Mouse (Mus musculus) granulocyte monocyte progenitor cell, adult 5-6 weeks (primary cell): ENCODE measurements around the gene Slc25a19. TPM values are rescaled to one million over a fixed set of nuclear protein-coding genes. Genes with fewer than 3 reads are reported as not detected.

ENCODE experiments used
- ATAC-seq: replicated peaks from 2 replicates; pipeline ENCODE4 v1.8.0; 2016; ENCODE audit warnings: mild to moderate bottlenecking, moderate TSS enrichment, inconsistent platforms; ENCODE audit not compliant: poor library complexity, severe bottlenecking
- total RNA-seq, 2 experiments: library from RNA; stranded (forward) in 1 of 2; stranded (reverse) in 1 of 2; fragments of 200-712, 200-1000 nt in 1 of 2; fragments of >200 nt in 1 of 2; fragmentation: Nextera tagmentation in 1 of 2; gene quantifications; 2 replicates each; pipeline ENCODE4 v1.2.3; 2014 to 2017

Gene Slc25a19
- total RNA-seq, 2 experiments from 2014 or later, result 21.6 to 21.9 TPM

GRCm38 (mm10) chr11:115603476-115604303 lies 24.4 kb downstream of the Slc25a19 start, which contains the start of the genes Mrps7 and Gga3:
Mrps7 (plus strand) TSS chr11:115603925.
Gga3 (minus strand) TSS chr11:115604051.
- ATAC-seq, result peak; percentile 87

GRCm38 (mm10) chr11:115603128-115603475 lies 25.0 kb downstream of the Slc25a19 start:
- no peak for ATAC-seq

GRCm38 (mm10) chr11:115601174-115601573 lies 26.9 kb downstream of the Slc25a19 start:
- peak; percentile 29 for ATAC-seq

GRCm38 (mm10) chr11:115600743-115601142 lies 27.4 kb downstream of the Slc25a19 start:
- no peak for ATAC-seq

GRCm38 (mm10) chr11:115599722-115600121 lies 28.4 kb downstream of the Slc25a19 start:
- no peak for ATAC-seq

GRCm38 (mm10) chr11:115598309-115598708 lies 29.8 kb downstream of the Slc25a19 start:
- no peak for ATAC-seq

GRCm38 (mm10) chr11:115595209-115595608 lies 32.9 kb downstream of the Slc25a19 start:
- no peak for ATAC-seq

GRCm38 (mm10) chr11:115590526-115591075 lies 37.5 kb downstream of the Slc25a19 start:
- ATAC-seq, result no peak

- ATAC-seq, result no peak
These were observed 40.1 kb downstream of the Slc25a19 start for GRCm38 (mm10) chr11:115587984-115588383.

GRCm38 (mm10) chr11:115586403-115586802 lies 41.7 kb downstream of the Slc25a19 start:
- no peak for ATAC-seq

GRCm38 (mm10) chr11:115585573-115586100 lies 42.5 kb downstream of the Slc25a19 start:
- no peak for ATAC-seq

- ATAC-seq, result no peak
These were observed 43.6 kb downstream of the Slc25a19 start for GRCm38 (mm10) chr11:115584376-115585073.

GRCm38 (mm10) chr11:115582913-115583606 lies 45.0 kb downstream of the Slc25a19 start:
- no peak for ATAC-seq

- ATAC-seq, result peak; percentile 52
These were observed 49.0 kb downstream of the Slc25a19 start for GRCm38 (mm10) chr11:115579080-115579479.

- no peak for ATAC-seq
These were observed 63.1 kb downstream of the Slc25a19 start for GRCm38 (mm10) chr11:115564961-115565360.

Other genes starting within 250 kb of the Slc25a19 start
- gene Cdr2l, start 246.4 kb downstream of the Slc25a19 start, total RNA-seq (2014; fragmentation: Nextera tagmentation), result 0.68 TPM in 1 of 2 replicates, not detected in the other
- 0.67 TPM in 1 of 2 replicates, not detected in the other for gene Cdr2l, start 246.4 kb downstream of the Slc25a19 start, total RNA-seq (2017)
- gene Mrpl58, start 224.5 kb downstream of the Slc25a19 start, total RNA-seq (2014; fragmentation: Nextera tagmentation), result 73.3 and 77.9 TPM in 2 replicates
- 91.3 and 109 TPM in 2 replicates for gene Mrpl58, start 224.5 kb downstream of the Slc25a19 start, total RNA-seq (2017)
- gene Atp5h, start 208.3 kb downstream of the Slc25a19 start, total RNA-seq (2014; fragmentation: Nextera tagmentation), result 783 and 971 TPM in 2 replicates
- gene Atp5h, start 208.3 kb downstream of the Slc25a19 start, total RNA-seq (2017), result 804 and 885 TPM in 2 replicates
- 16.4 and 19.4 TPM in 2 replicates for gene Kctd2, start 208.2 kb downstream of the Slc25a19 start, total RNA-seq (2014; fragmentation: Nextera tagmentation)
- gene Kctd2, start 208.2 kb downstream of the Slc25a19 start, total RNA-seq (2017), result 9.5 and 9.6 TPM in 2 replicates
- gene Trim80, start 187.8 kb downstream of the Slc25a19 start, total RNA-seq (2014; fragmentation: Nextera tagmentation), result not detected in 2 replicates
- not detected in 2 replicates for gene Trim80, start 187.8 kb downstream of the Slc25a19 start, total RNA-seq (2017)
- gene Slc16a5, start 165.8 kb downstream of the Slc25a19 start, total RNA-seq (2014; fragmentation: Nextera tagmentation), result not detected in 2 replicates
- gene Slc16a5, start 165.8 kb downstream of the Slc25a19 start, total RNA-seq (2017), result not detected in 2 replicates
- 5.1 and 5.2 TPM in 2 replicates for gene Armc7, start 152.6 kb downstream of the Slc25a19 start, total RNA-seq (2014; fragmentation: Nextera tagmentation)
- 2.6 and 4.1 TPM in 2 replicates for gene Armc7, start 152.6 kb downstream of the Slc25a19 start, total RNA-seq (2017)
- gene Nt5c, start 136.4 kb downstream of the Slc25a19 start, total RNA-seq (2014; fragmentation: Nextera tagmentation), result 75.8 and 96.5 TPM in 2 replicates
- 113 and 118 TPM in 2 replicates for gene Nt5c, start 136.4 kb downstream of the Slc25a19 start, total RNA-seq (2017)
- gene Jpt1, start 113.9 kb downstream of the Slc25a19 start, total RNA-seq (2014; fragmentation: Nextera tagmentation), result 100 and 137 TPM in 2 replicates
- gene Jpt1, start 113.9 kb downstream of the Slc25a19 start, total RNA-seq (2017), result 136 and 149 TPM in 2 replicates
- 482 and 644 TPM in 2 replicates for gene Sumo2, start 92.0 kb downstream of the Slc25a19 start, total RNA-seq (2014; fragmentation: Nextera tagmentation)
- 590 and 678 TPM in 2 replicates for gene Sumo2, start 92.0 kb downstream of the Slc25a19 start, total RNA-seq (2017)
- gene Nup85, start 63.9 kb downstream of the Slc25a19 start, total RNA-seq (2014; fragmentation: Nextera tagmentation), result 172 and 175 TPM in 2 replicates
- gene Nup85, start 63.9 kb downstream of the Slc25a19 start, total RNA-seq (2017), result 170 and 173 TPM in 2 replicates
- gene Mrps7, start 24.4 kb downstream of the Slc25a19 start, total RNA-seq (2014; fragmentation: Nextera tagmentation), result 49.9 and 57.2 TPM in 2 replicates
- 46.9 and 63.8 TPM in 2 replicates for gene Mrps7, start 24.4 kb downstream of the Slc25a19 start, total RNA-seq (2017)
- 34.1 and 43.3 TPM in 2 replicates for gene Gga3, start 24.2 kb downstream of the Slc25a19 start, total RNA-seq (2014; fragmentation: Nextera tagmentation)
- 28.2 and 31.8 TPM in 2 replicates for gene Gga3, start 24.2 kb downstream of the Slc25a19 start, total RNA-seq (2017)
- gene Mif4gd, start 15.3 kb downstream of the Slc25a19 start, total RNA-seq (2014; fragmentation: Nextera tagmentation), result 18.9 and 32.1 TPM in 2 replicates
- 17.5 and 29.5 TPM in 2 replicates for gene Mif4gd, start 15.3 kb downstream of the Slc25a19 start, total RNA-seq (2017)
- gene Grb2, start 80.3 kb upstream of the Slc25a19 start, total RNA-seq (2014; fragmentation: Nextera tagmentation), result 106 and 112 TPM in 2 replicates
- gene Grb2, start 80.3 kb upstream of the Slc25a19 start, total RNA-seq (2017), result 40.4 and 56.0 TPM in 2 replicates
- gene Tmem94, start 137.1 kb upstream of the Slc25a19 start, total RNA-seq (2014; fragmentation: Nextera tagmentation), result 17.6 and 33.4 TPM in 2 replicates
- gene Tmem94, start 137.1 kb upstream of the Slc25a19 start, total RNA-seq (2017), result 9.0 and 17.2 TPM in 2 replicates
- gene Caskin2, start 185.3 kb upstream of the Slc25a19 start, total RNA-seq (2014; fragmentation: Nextera tagmentation), result 1.9 and 5.1 TPM in 2 replicates
- gene Caskin2, start 185.3 kb upstream of the Slc25a19 start, total RNA-seq (2017), result 1.7 and 3.5 TPM in 2 replicates
- 21.9 and 22.5 TPM in 2 replicates for gene Tsen54, start 186.4 kb upstream of the Slc25a19 start, total RNA-seq (2014; fragmentation: Nextera tagmentation)
- gene Tsen54, start 186.4 kb upstream of the Slc25a19 start, total RNA-seq (2017), result 8.5 and 18.6 TPM in 2 replicates
- 4.2 and 11.3 TPM in 2 replicates for gene Llgl2, start 195.8 kb upstream of the Slc25a19 start, total RNA-seq (2014; fragmentation: Nextera tagmentation)
- gene Llgl2, start 195.8 kb upstream of the Slc25a19 start, total RNA-seq (2017), result 2.8 and 4.1 TPM in 2 replicates
- gene Myo15b, start 230.1 kb upstream of the Slc25a19 start, total RNA-seq (2014; fragmentation: Nextera tagmentation), result 4.4 and 5.4 TPM in 2 replicates
- gene Myo15b, start 230.1 kb upstream of the Slc25a19 start, total RNA-seq (2017), result 1.1 and 2.1 TPM in 2 replicates